Mouse (Mus musculus): Measurements from ENCODE around the gene Gm5615. TPM values are rescaled to one million over a fixed set of nuclear protein-coding genes. Genes with fewer than 3 reads are reported as not detected.

Gene Gm5615
- not detected in 2 replicates for polyA plus RNA-seq (2014; fragmentation: Nextera tagmentation; extraction: Ambion mirVana)

- Histone ChIP-seq H3K4me2 (no peak within 1 kb of the TSS), H3K27ac (ENCODE audit: low read depth, low read length) (no peak within 1 kb of the TSS), H3K9me3 (ENCODE audit: control insufficient read depth, low read length) (no peaks in the 10 kb centered on the region; the same call in 1 of the 2 replicates), H3K36me3 (ENCODE audit: control insufficient read depth, insufficient read depth, low read length) (no peaks in the 10 kb centered on the region), H3K27me3 (ENCODE audit: control insufficient read depth, insufficient read depth, low read length) (no peaks in the 10 kb centered on the region), H3K4me1 (ENCODE audit: control insufficient read depth, insufficient read depth, low read length) (no peaks in the 10 kb centered on the region), H3K9ac (ENCODE audit: low read length) (no peak within 1 kb of the TSS), H3K4me3 (ENCODE audit: low read depth, low read length) (no peak within 1 kb of the TSS)
- ATAC-seq (ENCODE audit: low FRiP score) (no peak), DNase-seq (ENCODE audit: low spot score, missing footprints) (no peak)
- WGBS: 93% methylated on average over 2 of the region's 2 CpGs
Observed at GRCm38 (mm10) chr9:36541863-36542262, at the start of gene Gm5615. TSS of gene Gm5615 (minus strand) at chr9:36541963.

- Histone ChIP-seq H3K4me3 (ENCODE audit: low read depth, low read length) (no peak within 1 kb of the TSS), H3K4me2 (no peak within 1 kb of the TSS), H3K4me1 (ENCODE audit: control insufficient read depth, insufficient read depth, low read length) (no peaks in the 10 kb centered on the region), H3K27ac (ENCODE audit: low read depth, low read length) (no peak within 1 kb of the TSS), H3K9ac (ENCODE audit: low read length) (no peak within 1 kb of the TSS), H3K27me3 (ENCODE audit: control insufficient read depth, insufficient read depth, low read length) (no peaks in the 10 kb centered on the region), H3K36me3 (ENCODE audit: control insufficient read depth, insufficient read depth, low read length) (no peaks in the 10 kb centered on the region), H3K9me3 (ENCODE audit: control insufficient read depth, low read length) (no peaks in the 10 kb centered on the region; the same call in 1 of the 2 replicates)
- ATAC-seq (ENCODE audit: low FRiP score) (no peak), DNase-seq (ENCODE audit: low spot score, missing footprints) (no peak)
- WGBS: 75% methylated on average over 1 of the region's 1 CpGs
Observed at GRCm38 (mm10) chr9:36582535-36582934, 40.8 kb upstream of the Gm5615 start, which contains the start of gene Gm17689. TSS of gene Gm17689 (minus strand) at chr9:36582635.

GRCm38 (mm10) chr9:36504211-36504610 lies 37.6 kb downstream of the Gm5615 start:
- DNase-seq (ENCODE audit: low spot score, missing footprints) (no peak), ATAC-seq (ENCODE audit: low FRiP score) (no peak)
- Histone ChIP-seq H3K9me3 (ENCODE audit: control insufficient read depth, low read length) (peaks cover 13% of the 10 kb centered on the region; the same call in 1 of the 2 replicates), H3K4me1 (ENCODE audit: control insufficient read depth, insufficient read depth, low read length) (no peaks in the 10 kb centered on the region), H3K27me3 (ENCODE audit: control insufficient read depth, insufficient read depth, low read length) (no peaks in the 10 kb centered on the region), H3K27ac (ENCODE audit: low read depth, low read length) (no peak overlapping the region), H3K4me3 (ENCODE audit: low read depth, low read length) (no peak overlapping the region), H3K9ac (ENCODE audit: low read length) (no peak overlapping the region), H3K4me2 (no peak overlapping the region), H3K36me3 (ENCODE audit: control insufficient read depth, insufficient read depth, low read length) (no peaks in the 10 kb centered on the region)
- 83% methylated on average over 5 of the region's 5 CpGs for WGBS

- DNase-seq (ENCODE audit: low spot score, missing footprints) (no peak), ATAC-seq (ENCODE audit: low FRiP score) (no peak)
- Histone ChIP-seq H3K27ac (ENCODE audit: low read depth, low read length) (no peak overlapping the region), H3K9ac (ENCODE audit: low read length) (no peak overlapping the region), H3K4me2 (no peak overlapping the region), H3K9me3 (ENCODE audit: control insufficient read depth, low read length) (no peaks in the 10 kb centered on the region; the same call in 1 of the 2 replicates), H3K4me3 (ENCODE audit: low read depth, low read length) (no peak overlapping the region), H3K36me3 (ENCODE audit: control insufficient read depth, insufficient read depth, low read length) (no peaks in the 10 kb centered on the region), H3K27me3 (ENCODE audit: control insufficient read depth, insufficient read depth, low read length) (no peaks in the 10 kb centered on the region), H3K4me1 (ENCODE audit: control insufficient read depth, insufficient read depth, low read length) (no peaks in the 10 kb centered on the region)
- 54% methylated on average over 1 of the region's 1 CpGs for WGBS
Observed at GRCm38 (mm10) chr9:36495824-36496223, 45.9 kb downstream of the Gm5615 start.

GRCm38 (mm10) chr9:36494501-36495220 lies 47.1 kb downstream of the Gm5615 start:
- DNase-seq (ENCODE audit: low spot score, missing footprints) (no peak), ATAC-seq (ENCODE audit: low FRiP score) (no peak)
- no peaks in the 10 kb centered on the region for H3K27me3 ChIP-seq (ENCODE audit: control insufficient read depth, insufficient read depth, low read length)
- H3K9ac ChIP-seq (ENCODE audit: low read length): no peak overlapping the region
- no peaks in the 10 kb centered on the region for H3K4me1 ChIP-seq (ENCODE audit: control insufficient read depth, insufficient read depth, low read length)
- H3K27ac ChIP-seq (ENCODE audit: low read depth, low read length): no peak overlapping the region
- no peaks in the 10 kb centered on the region; the same call in 1 of the 2 replicates for H3K9me3 ChIP-seq (ENCODE audit: control insufficient read depth, low read length)
- H3K36me3 ChIP-seq (ENCODE audit: control insufficient read depth, insufficient read depth, low read length): no peaks in the 10 kb centered on the region
- H3K4me3 ChIP-seq (ENCODE audit: low read depth, low read length): no peak overlapping the region
- H3K4me2 ChIP-seq: no peak overlapping the region
- 82% methylated on average over 4 of the region's 4 CpGs for WGBS

Other genes with a start within 250 kb of the Gm5615 start
- gene Gm7257, start 110.1 kb downstream of the Gm5615 start, polyA plus RNA-seq (2014; fragmentation: Nextera tagmentation; extraction: Ambion mirVana): not detected in 2 replicates
- gene Gm9513, start 66.3 kb downstream of the Gm5615 start, polyA plus RNA-seq (2014; fragmentation: Nextera tagmentation; extraction: Ambion mirVana): not detected in 2 replicates
- gene Gm17689, start 40.7 kb upstream of the Gm5615 start, polyA plus RNA-seq (2014; fragmentation: Nextera tagmentation; extraction: Ambion mirVana): not detected in 2 replicates
- gene A630095E13Rik, start 101.4 kb upstream of the Gm5615 start, polyA plus RNA-seq (2014; fragmentation: Nextera tagmentation; extraction: Ambion mirVana): not detected in 2 replicates
- gene Acrv1, start 151.3 kb upstream of the Gm5615 start, polyA plus RNA-seq (2014; fragmentation: Nextera tagmentation; extraction: Ambion mirVana): not detected in 2 replicates
- gene Chek1, start 185.1 kb upstream of the Gm5615 start, polyA plus RNA-seq (2014; fragmentation: Nextera tagmentation; extraction: Ambion mirVana): 62.8 and 64.2 TPM in 2 replicates
- 155 and 175 TPM in 2 replicates for gene Stt3a, start 225.7 kb upstream of the Gm5615 start, polyA plus RNA-seq (2014; fragmentation: Nextera tagmentation; extraction: Ambion mirVana)

All from midbrain, embryonic 11.5 days (tissue).